Mouse (Mus musculus): Measurements from ENCODE around the gene Hspbp1. TPM values are rescaled to one million over a fixed set of nuclear protein-coding genes. Genes with fewer than 3 reads are reported as not detected.

The Hspbp1 gene
- total and polyA plus RNA-seq, 2 experiments from 2014 or later = 72.9 to 138 TPM

- Histone ChIP-seq H3K4me2 (ENCODE audit: low read depth, low read length) (no peak overlapping the region), H3K4me1 (ENCODE audit: control insufficient read depth, insufficient read depth) (peaks cover 6% of the 10 kb centered on the region; the same call in 1 of the 2 replicates), H3K27me3 (ENCODE audit: control insufficient read depth, insufficient read depth, low read length) (no peaks in the 10 kb centered on the region), H3K9ac (replicated peaks; ENCODE audit: low read depth, low read length) (no peak overlapping the region), H3K36me3 (replicated peaks; ENCODE audit: control insufficient read depth, insufficient read depth, low read length) (peaks cover 55% of the 10 kb centered on the region), H3K4me3 (ENCODE audit: low read depth, low read length) (no peak overlapping the region), H3K27ac (ENCODE audit: low read depth) (no peak overlapping the region), H3K9me3 (replicated peaks; ENCODE audit: control insufficient read depth, low read length) (no peaks in the 10 kb centered on the region)
- WGBS = 94% methylated on average over 9 of the region's 9 CpGs
- TF ChIP-seq EP300 (IDR thresholded peaks at IDR 0.05; ENCODE audit: low read depth) = no peak
- no peak for ATAC-seq (ENCODE audit: insufficient read depth, low read depth)
- DNase-seq (ENCODE audit: low spot score) = no peak
Observed at GRCm38 (mm10) chr7:4669156-4669555, 15.7 kb downstream of the Hspbp1 start.

GRCm38 (mm10) chr7:4668506-4668905 is 16.4 kb downstream of the Hspbp1 start:
- H3K36me3 ChIP-seq (replicated peaks; ENCODE audit: control insufficient read depth, insufficient read depth, low read length) = peaks cover 55% of the 10 kb centered on the region

GRCm38 (mm10) chr7:4666871-4667270 is 18.0 kb downstream of the Hspbp1 start:
- Histone ChIP-seq H3K9me3 (replicated peaks; ENCODE audit: control insufficient read depth, low read length) (no peaks in the 10 kb centered on the region), H3K4me1 (ENCODE audit: control insufficient read depth, insufficient read depth) (0 out of 2 replicates have a peak, but pooled peaks cover 6% of the 10 kb centered on the region), H3K27me3 (ENCODE audit: control insufficient read depth, insufficient read depth, low read length) (no peaks in the 10 kb centered on the region), H3K9ac (replicated peaks; ENCODE audit: low read depth, low read length) (no peak overlapping the region), H3K27ac (ENCODE audit: low read depth) (no peak overlapping the region), H3K4me2 (ENCODE audit: low read depth, low read length) (no peak overlapping the region), H3K4me3 (ENCODE audit: low read depth, low read length) (no peak overlapping the region), H3K36me3 (replicated peaks; ENCODE audit: control insufficient read depth, insufficient read depth, low read length) (peaks cover 67% of the 10 kb centered on the region)
- no peak for ATAC-seq (ENCODE audit: insufficient read depth, low read depth)
- WGBS = 96% methylated on average over 5 of the region's 5 CpGs
- TF ChIP-seq CTCF (IDR thresholded peaks at IDR 0.05; ENCODE audit: low read depth) (no peak), EP300 (IDR thresholded peaks at IDR 0.05; ENCODE audit: low read depth) (no peak)
- no peak for DNase-seq (ENCODE audit: low spot score)

More at GRCm38 (mm10) chr7:4668506-4668905, 16.4 kb downstream of the Hspbp1 start:
- 94% methylated on average over 8 of the region's 8 CpGs for WGBS
- no peaks in the 10 kb centered on the region for H3K9me3 ChIP-seq (replicated peaks; ENCODE audit: control insufficient read depth, low read length)
- ATAC-seq (ENCODE audit: insufficient read depth, low read depth) (no peak), DNase-seq (ENCODE audit: low spot score) (no peak)
- H3K4me3 ChIP-seq (ENCODE audit: low read depth, low read length) = no peak overlapping the region
- H3K27me3 ChIP-seq (ENCODE audit: control insufficient read depth, insufficient read depth, low read length) = no peaks in the 10 kb centered on the region
- no peak overlapping the region for H3K4me2 ChIP-seq (ENCODE audit: low read depth, low read length)
- no peak overlapping the region for H3K9ac ChIP-seq (replicated peaks; ENCODE audit: low read depth, low read length)
- peaks cover 6% of the 10 kb centered on the region; the same call in 1 of the 2 replicates for H3K4me1 ChIP-seq (ENCODE audit: control insufficient read depth, insufficient read depth)
- no peak for TF ChIP-seq CTCF (IDR thresholded peaks at IDR 0.05; ENCODE audit: low read depth)
- no peak overlapping the region for H3K27ac ChIP-seq (ENCODE audit: low read depth)

- DNase-seq (ENCODE audit: low spot score) = no peak
- TF ChIP-seq CTCF (IDR thresholded peaks at IDR 0.05; ENCODE audit: low read depth) = no peak
- TF ChIP-seq EP300 (IDR thresholded peaks at IDR 0.05; ENCODE audit: low read depth) = no peak
- Histone ChIP-seq H3K27me3 (ENCODE audit: control insufficient read depth, insufficient read depth, low read length) (no peaks in the 10 kb centered on the region), H3K9ac (replicated peaks; ENCODE audit: low read depth, low read length) (no peak overlapping the region), H3K27ac (ENCODE audit: low read depth) (no peak overlapping the region), H3K4me2 (ENCODE audit: low read depth, low read length) (no peak overlapping the region), H3K4me3 (ENCODE audit: low read depth, low read length) (no peak overlapping the region), H3K4me1 (ENCODE audit: control insufficient read depth, insufficient read depth) (peaks cover 5% of the 10 kb centered on the region; the same call in 1 of the 2 replicates), H3K9me3 (replicated peaks; ENCODE audit: control insufficient read depth, low read length) (no peaks in the 10 kb centered on the region), H3K36me3 (replicated peaks; ENCODE audit: control insufficient read depth, insufficient read depth, low read length) (peaks cover 41% of the 10 kb centered on the region)
- ATAC-seq (ENCODE audit: insufficient read depth, low read depth) = no peak
- WGBS = 91% methylated on average over 2 of the region's 2 CpGs
Observed at GRCm38 (mm10) chr7:4663742-4664141, 21.1 kb downstream of the Hspbp1 start.

GRCm38 (mm10) chr7:4663179-4663578 is 21.7 kb downstream of the Hspbp1 start:
- H3K4me1 ChIP-seq (ENCODE audit: control insufficient read depth, insufficient read depth) = peaks cover 5% of the 10 kb centered on the region; the same call in 1 of the 2 replicates
- 72% methylated on average over 8 of the region's 8 CpGs for WGBS
- H3K27me3 ChIP-seq (ENCODE audit: control insufficient read depth, insufficient read depth, low read length) = no peaks in the 10 kb centered on the region
- H3K4me2 ChIP-seq (ENCODE audit: low read depth, low read length) = no peak overlapping the region
- H3K9ac ChIP-seq (replicated peaks; ENCODE audit: low read depth, low read length) = no peak overlapping the region
- no peak for DNase-seq (ENCODE audit: low spot score)
- peaks cover 35% of the 10 kb centered on the region for H3K36me3 ChIP-seq (replicated peaks; ENCODE audit: control insufficient read depth, insufficient read depth, low read length)
- H3K9me3 ChIP-seq (replicated peaks; ENCODE audit: control insufficient read depth, low read length) = no peaks in the 10 kb centered on the region
- ATAC-seq (ENCODE audit: insufficient read depth, low read depth) = no peak
- H3K27ac ChIP-seq (ENCODE audit: low read depth) = no peak overlapping the region
- no peak for TF ChIP-seq CTCF (IDR thresholded peaks at IDR 0.05; ENCODE audit: low read depth)
- no peak for TF ChIP-seq EP300 (IDR thresholded peaks at IDR 0.05; ENCODE audit: low read depth)
- H3K4me3 ChIP-seq (ENCODE audit: low read depth, low read length) = no peak overlapping the region

GRCm38 (mm10) chr7:4659911-4660443 is 24.9 kb downstream of the Hspbp1 start:
- Histone ChIP-seq H3K27ac (ENCODE audit: low read depth) (peak overlapping the region; percentile 88), H3K9me3 (replicated peaks; ENCODE audit: control insufficient read depth, low read length) (no peaks in the 10 kb centered on the region), H3K36me3 (replicated peaks; ENCODE audit: control insufficient read depth, insufficient read depth, low read length) (peaks cover 23% of the 10 kb centered on the region), H3K4me1 (ENCODE audit: control insufficient read depth, insufficient read depth) (peaks cover 33% of the 10 kb centered on the region), H3K4me2 (ENCODE audit: low read depth, low read length) (peak overlapping the region; percentile 91), H3K9ac (replicated peaks; ENCODE audit: low read depth, low read length) (no peak overlapping the region; the same call in 1 of the 2 replicates), H3K27me3 (ENCODE audit: control insufficient read depth, insufficient read depth, low read length) (no peaks in the 10 kb centered on the region), H3K4me3 (ENCODE audit: low read depth, low read length) (no peak overlapping the region)
- TF ChIP-seq CTCF (IDR thresholded peaks at IDR 0.05; ENCODE audit: low read depth) (no peak), EP300 (IDR thresholded peaks at IDR 0.05; ENCODE audit: low read depth) (no peak)
- WGBS = 64% methylated on average over 3 of the region's 3 CpGs
- DNase-seq (ENCODE audit: low spot score) (no peak), ATAC-seq (ENCODE audit: insufficient read depth, low read depth) (no peak)

Measured in heart, postnatal 0 days (tissue).